Mouse (Mus musculus): ENCODE data around the gene Rad50.
A peak's percentile ranks its signal among the peaks of the same experiment; 100 is the strongest.

The Rad50 gene

DNA sequence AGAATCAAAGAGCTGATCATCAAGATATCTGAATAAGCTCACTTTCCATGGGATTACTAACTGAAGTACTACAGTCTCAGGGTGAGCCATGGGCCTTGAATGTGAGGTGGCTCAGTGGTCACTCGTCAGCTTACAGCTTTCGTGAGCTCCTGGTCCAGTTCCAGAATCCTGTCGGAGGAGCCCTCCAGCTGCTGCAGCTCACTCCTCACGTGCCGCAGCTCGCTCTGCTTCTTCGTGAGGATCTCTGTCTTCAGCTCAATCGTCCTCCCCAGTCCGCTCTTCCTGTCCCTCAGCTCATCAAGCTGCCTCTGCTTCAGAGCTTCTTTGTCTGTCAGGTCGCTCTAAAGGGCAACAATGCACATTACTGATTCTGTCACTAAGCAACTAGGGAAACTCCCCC lies 15.1 kb downstream of the Rad50 start:
- DNase-seq: peak; percentile 45

GRCm38 (mm10) chr11:53682994-53683530 lies 24.1 kb downstream of the Rad50 start:
- peak; percentile 96 for DNase-seq

DNA sequence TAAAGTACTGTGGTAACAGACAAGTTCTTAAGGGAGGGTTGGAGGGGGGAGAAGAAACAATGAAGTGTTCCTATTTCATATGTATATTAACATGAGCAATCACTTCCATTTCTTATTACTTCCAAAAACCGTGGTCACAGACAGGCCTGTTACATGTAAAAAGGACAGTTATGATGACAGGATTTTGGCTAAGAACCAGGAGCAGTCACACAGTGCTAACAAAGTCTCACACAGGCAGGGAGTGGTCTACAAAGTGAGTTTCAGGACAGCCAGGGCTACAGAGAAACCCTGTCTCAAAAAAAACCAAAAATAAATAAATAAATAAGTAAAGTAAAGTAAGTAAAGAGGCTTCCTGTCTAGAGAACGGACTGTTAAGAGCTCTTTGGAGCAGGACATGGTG lies 24.9 kb downstream of the Rad50 start:
- DNase-seq: peak; percentile 74

- peak; percentile 11 for DNase-seq
Measured at GRCm38 (mm10) chr11:53681686-53682085, 25.4 kb downstream of the Rad50 start.

DNA sequence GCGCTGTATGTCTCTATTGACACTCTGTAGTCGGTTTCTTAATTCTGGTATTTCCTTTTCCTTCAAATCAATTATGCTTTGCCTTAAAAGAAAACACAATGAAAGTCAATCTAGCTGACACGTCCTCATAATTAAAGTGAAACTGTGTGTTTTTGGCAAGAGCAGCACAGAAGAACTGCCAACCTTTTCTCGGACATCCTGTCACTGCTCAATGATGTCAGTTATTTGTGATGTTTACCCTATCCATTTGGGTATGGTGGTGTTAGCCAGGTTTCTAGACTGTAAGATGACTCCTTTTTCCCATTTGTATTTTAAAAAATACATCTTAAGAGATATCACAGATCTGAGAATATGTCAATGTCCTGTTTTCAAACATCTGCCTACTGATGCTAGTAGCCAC lies 27.0 kb downstream of the Rad50 start:
- DNase-seq: peak; percentile 80

GRCm38 (mm10) chr11:53671414-53671813 lies 35.7 kb downstream of the Rad50 start:
- DNase-seq: no peak

DNA sequence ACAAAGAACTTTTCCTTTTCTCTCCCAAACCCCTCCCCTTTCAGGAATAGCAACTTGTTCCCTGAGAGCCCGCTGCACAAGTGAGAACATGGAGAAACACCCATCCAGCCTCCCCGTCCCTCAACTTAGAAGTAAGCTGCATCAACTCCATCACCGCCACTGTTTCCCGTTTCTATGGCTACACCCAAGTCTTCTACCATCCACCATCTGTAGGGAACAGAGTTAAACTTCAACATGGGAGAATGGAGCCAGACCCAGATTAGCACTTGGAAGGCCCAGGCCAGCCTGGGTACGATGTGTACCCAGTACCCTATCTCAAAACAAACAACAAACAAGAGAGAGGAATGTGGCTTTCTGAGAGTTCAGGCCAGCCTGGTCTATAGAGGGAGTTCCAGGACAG lies 43.0 kb downstream of the Rad50 start:
- DNase-seq: no peak

DNA sequence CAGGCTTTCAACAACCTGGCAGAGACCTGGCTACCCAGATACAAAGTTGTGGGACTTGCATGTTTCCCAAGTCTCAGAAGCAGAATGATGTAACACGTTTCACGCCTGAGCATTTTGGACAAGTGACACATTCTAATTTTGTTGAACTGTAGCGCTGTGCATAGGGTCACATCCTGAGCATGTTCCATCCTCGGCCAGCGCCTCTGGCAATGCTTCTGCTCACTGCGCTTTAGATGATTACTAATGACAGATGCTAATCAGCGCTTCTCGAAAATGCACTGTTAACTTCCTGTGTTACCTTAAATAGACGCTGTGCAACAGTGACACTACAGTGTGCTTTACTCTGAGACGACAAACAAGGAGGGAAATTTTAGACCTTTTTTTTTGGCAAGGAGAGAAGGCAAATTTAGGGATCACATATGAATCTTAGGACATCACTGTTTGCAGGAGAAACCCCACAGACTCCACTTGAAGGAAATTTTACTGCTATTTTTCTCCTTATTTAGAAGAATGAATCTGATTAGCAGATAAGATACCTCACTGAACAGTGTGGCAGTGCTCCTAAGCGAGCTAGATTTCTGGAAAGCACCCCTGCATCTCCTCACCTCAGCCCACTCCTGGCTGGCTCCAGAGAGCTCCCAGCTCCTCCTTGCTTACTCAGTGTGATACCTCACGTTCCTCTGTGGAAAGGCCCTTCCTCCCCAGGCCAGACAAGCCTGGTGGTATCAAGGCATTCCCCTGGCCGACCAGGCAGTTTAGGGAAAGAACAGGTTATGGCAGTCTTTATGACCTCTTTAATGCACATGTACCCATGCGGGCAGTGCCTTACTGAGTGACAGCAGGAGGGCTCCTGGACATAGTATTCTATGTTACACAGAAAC lies 44.1 kb downstream of the Rad50 start:
- DNase-seq: peak; percentile 83

DNA sequence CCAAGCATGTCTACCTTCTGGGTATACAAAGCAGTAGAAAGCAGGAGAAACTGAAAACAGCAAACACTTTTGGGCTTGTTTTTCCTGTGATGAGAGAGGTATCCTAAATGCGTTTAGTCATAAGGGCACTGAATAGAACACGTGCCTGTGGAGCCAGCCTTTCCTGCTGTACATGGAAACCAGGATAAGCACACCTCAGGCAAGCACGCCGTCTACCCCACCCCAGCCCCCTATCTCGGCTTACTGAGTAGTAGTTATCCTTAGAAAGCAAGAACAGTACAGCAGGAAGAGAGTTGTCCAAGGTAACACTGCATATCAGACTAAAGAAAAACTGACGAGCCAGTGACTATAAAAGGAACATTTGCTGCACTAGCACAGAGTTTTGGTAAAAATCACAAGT lies 49.3 kb downstream of the Rad50 start:
- no peak for DNase-seq

DNA sequence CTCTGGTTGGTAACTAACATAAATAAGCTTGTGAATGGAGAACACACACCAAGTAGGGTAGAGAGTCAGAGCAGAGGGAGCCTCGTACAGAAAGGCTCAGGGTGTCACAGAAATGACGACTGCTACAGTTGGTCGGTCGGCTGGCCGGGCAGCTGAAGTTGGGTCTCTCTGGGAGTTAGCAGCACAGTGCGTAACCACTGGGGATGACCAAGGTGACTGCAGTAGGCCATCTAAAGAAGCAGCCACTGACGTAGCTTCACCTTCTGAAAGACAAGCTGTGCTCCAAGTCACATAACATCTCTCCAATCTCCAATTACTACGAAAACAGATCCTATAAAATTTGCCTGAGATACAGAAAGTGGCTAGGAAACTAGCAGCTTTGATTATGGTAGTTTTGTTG lies 49.7 kb downstream of the Rad50 start:
- DNase-seq: no peak

- DNase-seq: peak; percentile 79
Measured at GRCm38 (mm10) chr11:53656558-53657202, 50.4 kb downstream of the Rad50 start.

- DNase-seq: peak; percentile 92
Measured at GRCm38 (mm10) chr11:53655043-53655442, 52.1 kb downstream of the Rad50 start.

- DNase-seq: no peak
Measured at GRCm38 (mm10) chr11:53652427-53652826, 54.7 kb downstream of the Rad50 start.

- no peak for DNase-seq
Measured at GRCm38 (mm10) chr11:53651441-53651840, 55.7 kb downstream of the Rad50 start.

- DNase-seq: no peak
Measured at GRCm38 (mm10) chr11:53644017-53644416, 63.1 kb downstream of the Rad50 start.

DNA sequence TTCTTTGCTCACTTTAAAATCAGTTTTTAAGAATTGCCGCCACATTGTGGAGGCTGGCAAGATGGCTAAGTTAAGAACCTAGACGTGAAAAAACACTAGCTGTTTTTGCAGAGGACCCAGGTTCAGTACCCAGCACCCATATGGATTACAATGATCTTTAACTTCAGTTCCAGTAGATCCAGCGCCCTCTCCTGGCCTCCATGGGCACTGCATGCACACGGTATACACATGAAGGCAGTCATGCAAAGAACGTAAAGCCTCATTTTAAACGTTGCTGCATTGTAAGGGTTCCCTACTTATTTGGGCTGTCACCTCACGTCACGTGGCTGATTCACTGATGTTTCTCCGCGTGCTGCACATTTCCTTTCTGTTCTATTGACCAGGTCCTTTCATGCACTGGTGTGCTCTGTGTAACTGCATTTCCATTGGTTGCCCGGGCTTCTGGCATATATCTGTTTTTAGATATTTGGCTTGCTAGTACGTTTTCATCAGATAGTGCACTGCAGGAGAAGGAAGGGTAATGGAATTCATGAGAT lies 64.3 kb downstream of the Rad50 start:
- no peak for DNase-seq

GRCm38 (mm10) chr11:53637803-53638260 lies 69.3 kb downstream of the Rad50 start:
- DNase-seq: peak; percentile 59

GRCm38 (mm10) chr11:53637046-53637802 lies 69.9 kb downstream of the Rad50 start:
- DNase-seq: peak; percentile 58

GRCm38 (mm10) chr11:53636183-53636646 lies 70.9 kb downstream of the Rad50 start:
- DNase-seq: peak; percentile 88

- peak; percentile 80 for DNase-seq
Measured at GRCm38 (mm10) chr11:53635590-53636182, 71.4 kb downstream of the Rad50 start.

DNA sequence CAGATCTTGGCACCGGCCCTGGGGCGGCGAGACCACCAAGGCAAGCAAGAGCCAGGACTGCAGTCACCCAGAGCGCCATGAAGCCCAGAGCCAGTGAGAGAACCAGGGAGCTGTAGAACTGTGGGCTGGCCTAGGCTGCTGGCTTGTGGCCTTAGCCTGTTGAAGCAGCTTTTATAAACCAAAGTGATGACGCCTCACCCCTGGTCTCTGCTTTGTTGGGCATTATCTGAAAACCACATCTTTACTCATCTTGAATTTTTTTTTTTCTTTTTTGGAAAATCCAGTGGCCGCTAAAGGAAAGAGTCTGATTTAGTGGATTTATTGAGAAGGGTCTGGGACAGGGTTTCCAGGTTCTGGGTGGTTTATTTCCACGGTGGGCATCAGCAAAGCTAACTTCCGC lies 72.6 kb downstream of the Rad50 start, which contains the start of gene Il13:
TSS of gene Il13 (minus strand) at position 147 of the 400 bp plus-strand sequence.
- peak; percentile 87 for DNase-seq

DNA sequence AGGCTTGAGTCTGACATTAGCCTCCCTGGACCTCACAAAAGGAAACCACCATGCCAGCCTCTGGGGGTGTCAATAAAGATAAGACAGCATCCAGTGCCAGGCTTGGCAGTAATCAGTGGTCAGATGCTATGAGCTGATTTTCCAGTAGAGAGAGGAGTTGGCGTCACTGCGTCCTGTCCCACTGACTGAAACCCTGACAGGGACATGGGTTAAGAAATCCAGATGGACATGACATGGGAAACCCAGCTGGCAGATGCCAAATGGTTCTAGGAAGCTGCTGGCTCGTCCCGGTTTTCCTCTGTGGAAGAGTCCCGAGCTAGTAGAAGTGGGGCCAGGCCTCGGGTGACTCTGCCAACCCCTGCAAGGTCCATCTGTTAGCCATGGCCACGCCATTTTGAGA lies 73.5 kb downstream of the Rad50 start:
- peak; percentile 82 for DNase-seq

Data from heart, adult 11 months (tissue).